Mouse (Mus musculus) G1E (cell line): Measurements from ENCODE around the gene Art2b.
"Not testable (repeated sequence)": the region's sequence is repeated elsewhere in the genome, so short reads cannot be mapped to it uniquely, and the experiment has no call there.

Experiments
- CTCF ChIP-seq: IDR thresholded peaks from 2 replicates; pipeline ENCODE4 v1.5.1; 2012; ENCODE audit warnings: low read depth, low read length, inconsistent platforms, mixed read lengths
- GATA2 ChIP-seq: IDR thresholded peaks from 2 replicates; pipeline ENCODE4 v1.6.1; 2012; ENCODE audit warnings: low read depth, low read length, inconsistent platforms, borderline replicate concordance
- TAL1 ChIP-seq: conservative IDR thresholded peaks from 2 replicates; pipeline ENCODE4 v1.6.1; 2012; ENCODE audit warnings: low read depth, low read length, inconsistent platforms, mixed read lengths

- TF ChIP-seq CTCF, GATA2, TAL1: not testable (repeated sequence)
These were observed 11.8 kb downstream of the Art2b start for GRCm38 (mm10) chr7:101573636-101574035.
